ENCODE assay signal across 13 mouse cellular contexts in genomic region chr19:21946262-21946922, GRCm38 (mm10).
DNase-seq lines count a peak whose midpoint lies in the region; ATAC-seq and TF ChIP-seq lines count a peak whose summit lies in the region.
"Had no signal": no experiment of that assay in that cellular context is flagged by ENCODE, and none has a peak within 500 bp of the region (broad histone marks: within the 10 kb centered on the region; RNA-seq: fewer than 3 reads in every experiment).

No protein-coding gene starts in this region.

- no peaks in the 10 kb centered on the region for H3K36me3 ChIP-seq in lung, postnatal 0 days (ENCODE audit: insufficient read depth, low read length)
- no peaks in the 10 kb centered on the region for H3K36me3 ChIP-seq in kidney, adult 2 months (ENCODE audit: control insufficient read depth, insufficient read depth, low read length)
- H3K36me3 ChIP-seq: forebrain, embryonic 12.5 days; heart, embryonic 15.5 days; limb, embryonic 15.5 days had no signal

- H3K4me1 ChIP-seq in lung, postnatal 0 days (ENCODE audit: insufficient read depth, low read depth, low read length) = no peaks in the 10 kb centered on the region
- H3K4me1 ChIP-seq in embryonic fibroblast, embryonic 13.5 days (ENCODE audit: control insufficient read depth, insufficient read depth, low read length) = no peaks in the 10 kb centered on the region; the same call in 1 of the 2 replicates
- no peaks in the 10 kb centered on the region for H3K4me1 ChIP-seq in kidney, adult 2 months (ENCODE audit: control insufficient read depth, insufficient read depth, low read length)
- H3K4me1 ChIP-seq: forebrain, embryonic 12.5 days; limb, embryonic 15.5 days had no signal

- no peak for TF ChIP-seq CTCF in lung, postnatal 0 days (IDR thresholded peaks at IDR 0.05)
- TF ChIP-seq CTCF in embryonic fibroblast, embryonic 13.5 days (IDR thresholded peaks at IDR 0.05; ENCODE audit: borderline replicate concordance, insufficient read depth, low read length) = no peak
- TF ChIP-seq CTCF in kidney, adult 2 months (conservative IDR thresholded peaks at IDR 0.05; ENCODE audit: insufficient read depth, insufficient read length, low read depth, low read length) = no peak

- no peak overlapping the region for H3K4me3 ChIP-seq in lung, postnatal 0 days (ENCODE audit: low read depth, low read length)
- H3K4me3 ChIP-seq in embryonic fibroblast, embryonic 13.5 days (ENCODE audit: insufficient read depth, low read length) = no peak overlapping the region
- H3K4me3 ChIP-seq in kidney, adult 2 months (ENCODE audit: insufficient read depth, low read depth, low read length) = no peak overlapping the region
- H3K4me3 ChIP-seq: forebrain, embryonic 12.5 days; heart, embryonic 15.5 days; limb, embryonic 15.5 days had no signal

- H3K9ac ChIP-seq in lung, postnatal 0 days (replicated peaks; ENCODE audit: low read depth) = no peak overlapping the region
- H3K9ac ChIP-seq: forebrain, embryonic 12.5 days; heart, embryonic 15.5 days; limb, embryonic 15.5 days had no signal

- H3K4me2 ChIP-seq in lung, postnatal 0 days (replicated peaks; ENCODE audit: low read depth, low read length) = no peak overlapping the region
- H3K4me2 ChIP-seq: forebrain, embryonic 12.5 days; heart, embryonic 15.5 days; limb, embryonic 15.5 days had no signal

- H3K9me3 ChIP-seq in lung, postnatal 0 days (ENCODE audit: low read length) = no peaks in the 10 kb centered on the region
- H3K9me3 ChIP-seq: forebrain, embryonic 12.5 days; heart, embryonic 15.5 days; limb, embryonic 15.5 days had no signal

- H3K27me3 ChIP-seq in lung, postnatal 0 days (replicated peaks; ENCODE audit: insufficient read depth, low read length) = no peaks in the 10 kb centered on the region
- no peaks in the 10 kb centered on the region for H3K27me3 ChIP-seq in kidney, adult 2 months (replicated peaks; ENCODE audit: control insufficient read depth, insufficient read depth, low read length)
- H3K27me3 ChIP-seq: forebrain, embryonic 12.5 days; heart, embryonic 15.5 days; limb, embryonic 15.5 days had no signal

- H3K27ac ChIP-seq in lung, postnatal 0 days (ENCODE audit: low read length) = no peak overlapping the region
- H3K27ac ChIP-seq in embryonic fibroblast, embryonic 13.5 days (ENCODE audit: insufficient read depth, low read length) = peak overlapping the region; percentile 92
- no peak overlapping the region for H3K27ac ChIP-seq in kidney, adult 2 months (ENCODE audit: insufficient read depth, low read depth, low read length)
- H3K27ac ChIP-seq: forebrain, embryonic 12.5 days; heart, embryonic 15.5 days; limb, embryonic 15.5 days had no signal

- no peak for ATAC-seq in lung, postnatal 0 days

- no peak for TF ChIP-seq EP300 in lung, postnatal 0 days (IDR thresholded peaks at IDR 0.05)

- WGBS in lung, postnatal 0 days = 63% methylated on average over 5 of the region's 5 CpGs
- 58% methylated on average over 5 of the region's 5 CpGs for WGBS in kidney, adult 2 months

- TF ChIP-seq POLR2A in embryonic fibroblast, embryonic 13.5 days (IDR thresholded peaks at IDR 0.05; ENCODE audit: low read depth, low read length) = no peak
- TF ChIP-seq POLR2A in kidney, adult 2 months (IDR thresholded peaks at IDR 0.05; ENCODE audit: low read depth, low read length) = no peak

- DNase-seq in adrenal gland, postnatal 14 days = peak; percentile 5
- no peak for DNase-seq in adrenal gland, adult 8-10 months
- DNase-seq in lung, postnatal 10 days = peak; percentile 19
- no peak for DNase-seq in lung, postnatal 0 days (ENCODE audit: low spot score)
- peak; percentile 45 to 65 for DNase-seq in natural killer cell, adult 2 months (ENCODE audit: low spot score in 2 of 2)
- no peak for DNase-seq in kidney, adult 2 months
- DNase-seq in liver = no peak
- DNase-seq: cerebellum, adult 9-10 months; kidney, postnatal 4 days had no signal

Comparison
In these comparisons a context has a peak if more than half of its experiments do, and no peak if none do; other contexts are left out.
1. DNase-seq: peak in adrenal gland, postnatal 14 days (single experiment), lung, postnatal 10 days (single experiment) and natural killer cell, adult 2 months (2 of 2); none in adrenal gland, adult 8-10 months (single experiment), lung, postnatal 0 days (single experiment), kidney, adult 2 months (single experiment) and liver (single experiment).